Mouse (Mus musculus) hindbrain, embryonic 15.5 days (tissue): ENCODE measurements around the gene Gng10. TPM values are rescaled to one million over a fixed set of nuclear protein-coding genes. Genes with fewer than 3 reads are reported as not detected.

Experiments
- ATAC-seq: fragments of 200-750 bp; cut with Nextera tagmentation; 2 replicates; pipeline ENCODE4 v1.8.0; 2017; ENCODE audit warnings: low read depth, moderate number of reproducible peaks, moderate TSS enrichment; ENCODE audit not compliant: low FRiP score
- H3K27ac ChIP-seq: fragments of 300-500 bp; sonication (generic); replicated peaks from 2 replicates; pipeline ENCODE4 v1.5.1; 2015; ENCODE audit warnings: mild to moderate bottlenecking, inconsistent platforms
- H3K27me3 ChIP-seq: fragments of 300-500 bp; sonication (generic); 2 replicates; pipeline ENCODE4 v1.6.1; 2015; ENCODE audit warnings: control low read depth, inconsistent platforms
- H3K36me3 ChIP-seq: fragments of 300-500 bp; sonication (generic); 2 replicates; pipeline ENCODE4 v1.6.1; 2015; ENCODE audit warnings: control low read depth, inconsistent platforms
- H3K4me1 ChIP-seq: fragments of 300-500 bp; sonication (generic); replicated peaks from 2 replicates; pipeline ENCODE4 v1.6.1; 2015; ENCODE audit warnings: control low read depth, inconsistent platforms
- H3K4me2 ChIP-seq: fragments of 300-500 bp; sonication (generic); 2 replicates; pipeline ENCODE4 v1.6.1; 2015; ENCODE audit warnings: moderate library complexity, mild to moderate bottlenecking, inconsistent platforms
- H3K4me3 ChIP-seq: fragments of 300-500 bp; sonication (generic); 2 replicates; pipeline ENCODE4 v1.5.1; 2015; ENCODE audit warnings: mild to moderate bottlenecking, inconsistent platforms
- H3K9ac ChIP-seq: fragments of 300-500 bp; sonication (generic); 2 replicates; pipeline ENCODE4 v1.6.1; 2015; ENCODE audit warnings: inconsistent platforms
- H3K9me3 ChIP-seq: fragments of 300-500 bp; sonication (generic); 2 replicates; pipeline ENCODE4 v1.6.1; 2016; ENCODE audit warnings: control low read depth, inconsistent platforms
- WGBS: fragments of 180-500 bp; shearing (Covaris S2); methylation state at CpG from one replicate; pipeline ENCODE4 v1.1.7; 2015; 5-methylcytosine and 5-hydroxymethylcytosine counted together
- polyA plus RNA-seq: library from polyadenylated mRNA; unstranded; fragments of >200 nt; fragmentation: Nextera tagmentation; extraction: Ambion mirVana; gene quantifications from 2 replicates; pipeline ENCODE4 v1.2.1, GENCODE M21; 2015

Gng10 gene
- polyA plus RNA-seq, 1 experiment from 2014 or later = 182 TPM

- no peak overlapping the region for H3K9ac ChIP-seq
- WGBS = 2% methylated on average over 2 of the region's 2 CpGs
- H3K4me1 ChIP-seq = peaks cover 24% of the 10 kb centered on the region
- no peaks in the 10 kb centered on the region for H3K27me3 ChIP-seq
- no peak overlapping the region for H3K4me2 ChIP-seq
- H3K4me3 ChIP-seq = no peak overlapping the region
- no peaks in the 10 kb centered on the region for H3K9me3 ChIP-seq
- H3K36me3 ChIP-seq = no peaks in the 10 kb centered on the region
- no peak for ATAC-seq
- no peak overlapping the region for H3K27ac ChIP-seq
Observed at GRCm38 (mm10) chr4:59000614-59001013, 34.3 kb upstream of the Gng10 start.

- Histone ChIP-seq H3K36me3 (no peaks in the 10 kb centered on the region), H3K27ac (peak within 1 kb of the TSS; percentile 90), H3K4me2 (peak within 1 kb of the TSS; percentile 63), H3K9ac (peak within 1 kb of the TSS; percentile 85), H3K27me3 (no peaks in the 10 kb centered on the region), H3K4me3 (peak within 1 kb of the TSS; percentile 78), H3K4me1 (peaks cover 27% of the 10 kb centered on the region), H3K9me3 (no peaks in the 10 kb centered on the region)
- under 1% methylated on average over 88 of the region's 89 CpGs for WGBS
- peak; percentile 99 for ATAC-seq
Observed at GRCm38 (mm10) chr4:59002948-59003805, 31.7 kb upstream of the Gng10 start, which contains the start of gene Gm20503. Gene Gm20503 (plus strand): TSS chr4:59003210.

- Histone ChIP-seq H3K27me3 (no peaks in the 10 kb centered on the region), H3K4me1 (peaks cover 27% of the 10 kb centered on the region), H3K27ac (no peak overlapping the region), H3K9me3 (no peaks in the 10 kb centered on the region), H3K36me3 (no peaks in the 10 kb centered on the region), H3K4me2 (peak overlapping the region; percentile 63), H3K4me3 (peak overlapping the region; percentile 78), H3K9ac (peak overlapping the region; percentile 85)
- no peak for ATAC-seq
- 32% methylated on average over 7 of the region's 7 CpGs for WGBS
Observed at GRCm38 (mm10) chr4:59003806-59004200, 31.1 kb upstream of the Gng10 start.

- 69% methylated on average over 8 of the region's 8 CpGs for WGBS
- Histone ChIP-seq H3K4me3 (no peak overlapping the region), H3K9me3 (no peaks in the 10 kb centered on the region), H3K9ac (no peak overlapping the region), H3K4me2 (no peak overlapping the region), H3K27me3 (no peaks in the 10 kb centered on the region), H3K36me3 (no peaks in the 10 kb centered on the region), H3K4me1 (peaks cover 27% of the 10 kb centered on the region), H3K27ac (no peak overlapping the region)
- no peak for ATAC-seq
Observed at GRCm38 (mm10) chr4:59006211-59006610, 28.7 kb upstream of the Gng10 start.

- H3K9me3 ChIP-seq = no peaks in the 10 kb centered on the region
- ATAC-seq = no peak
- H3K9ac ChIP-seq = no peak overlapping the region
- H3K27me3 ChIP-seq = no peaks in the 10 kb centered on the region
- no peaks in the 10 kb centered on the region for H3K36me3 ChIP-seq
- WGBS = 80% methylated on average over 6 of the region's 6 CpGs
- no peak overlapping the region for H3K4me2 ChIP-seq
- no peak overlapping the region for H3K4me3 ChIP-seq
- no peak overlapping the region for H3K27ac ChIP-seq
- H3K4me1 ChIP-seq = peaks cover 27% of the 10 kb centered on the region
Observed at GRCm38 (mm10) chr4:59007016-59007415, 27.9 kb upstream of the Gng10 start.

DNA sequence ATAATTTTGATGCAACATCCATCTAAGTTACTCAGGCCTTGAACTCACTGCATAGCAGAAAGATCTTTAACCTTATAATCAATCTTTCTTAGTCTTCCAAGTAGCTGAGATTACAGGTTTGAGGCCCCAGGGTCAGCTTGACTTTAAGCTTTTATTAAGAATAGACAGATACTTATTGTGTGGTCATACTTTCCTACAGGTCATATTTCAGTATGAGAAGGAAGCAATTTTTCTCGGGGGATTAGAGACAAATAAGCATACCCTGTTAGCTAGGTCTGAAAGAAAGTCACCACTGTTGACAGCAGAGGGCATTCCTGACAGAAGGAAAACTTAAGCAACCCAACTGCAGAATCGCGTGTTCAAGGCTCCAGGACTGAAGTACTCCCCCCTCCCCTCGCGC, 26.9 kb upstream of the Gng10 start:
- 88% methylated on average over 5 of the region's 5 CpGs for WGBS
- no peak for ATAC-seq
- Histone ChIP-seq H3K4me1 (peaks cover 24% of the 10 kb centered on the region), H3K27ac (no peak overlapping the region), H3K9ac (no peak overlapping the region), H3K27me3 (no peaks in the 10 kb centered on the region), H3K9me3 (no peaks in the 10 kb centered on the region), H3K36me3 (no peaks in the 10 kb centered on the region), H3K4me3 (no peak overlapping the region), H3K4me2 (no peak overlapping the region)

DNA sequence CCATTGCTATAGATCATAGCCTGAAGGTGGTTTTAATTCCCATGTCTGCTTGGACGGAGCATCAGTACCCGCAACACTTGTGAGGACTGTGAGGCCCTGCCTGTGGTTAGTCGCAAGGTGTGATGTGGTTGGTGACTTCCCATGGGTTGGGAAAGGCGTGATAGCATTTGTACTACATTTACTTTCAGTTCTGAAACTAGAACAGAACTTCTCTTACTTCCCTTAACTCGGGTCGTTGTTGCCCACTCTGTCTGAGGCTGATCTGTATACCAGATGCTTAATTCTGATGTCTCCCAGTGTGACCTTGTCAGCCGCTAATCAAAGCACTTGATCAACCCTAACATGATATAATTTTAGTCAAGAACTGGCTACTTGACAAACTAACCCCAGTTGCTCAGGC, 25.7 kb upstream of the Gng10 start:
- H3K27me3 ChIP-seq = no peaks in the 10 kb centered on the region
- WGBS = 97% methylated on average over 7 of the region's 7 CpGs
- no peaks in the 10 kb centered on the region for H3K36me3 ChIP-seq
- no peak for ATAC-seq
- H3K4me3 ChIP-seq = no peak overlapping the region
- H3K4me2 ChIP-seq = no peak overlapping the region
- no peaks in the 10 kb centered on the region for H3K9me3 ChIP-seq
- no peak overlapping the region for H3K27ac ChIP-seq
- no peak overlapping the region for H3K9ac ChIP-seq
- peaks cover 17% of the 10 kb centered on the region for H3K4me1 ChIP-seq

DNA sequence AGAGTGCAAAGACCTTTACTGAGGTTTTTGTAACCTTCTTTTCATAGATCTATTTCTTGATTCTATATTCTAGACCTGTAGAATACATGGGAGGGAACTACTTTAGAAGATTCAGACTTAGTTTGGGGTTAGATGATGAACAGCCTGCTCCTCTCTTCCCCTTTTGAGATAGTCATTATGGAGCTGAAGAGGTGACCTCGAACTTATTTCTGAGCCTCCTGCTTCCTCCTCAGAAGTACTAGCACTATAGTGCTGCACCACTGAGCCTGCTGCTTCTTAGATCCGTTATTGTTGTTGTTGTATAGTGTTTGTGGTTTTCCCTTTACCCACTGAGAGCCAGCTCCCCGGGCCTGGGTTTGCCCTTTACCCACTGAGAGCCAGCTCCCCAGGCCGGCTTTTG, 25.2 kb upstream of the Gng10 start:
- Histone ChIP-seq H3K4me1 (peaks cover 12% of the 10 kb centered on the region), H3K9me3 (no peaks in the 10 kb centered on the region), H3K36me3 (no peaks in the 10 kb centered on the region), H3K4me3 (no peak overlapping the region), H3K27me3 (no peaks in the 10 kb centered on the region), H3K27ac (no peak overlapping the region), H3K9ac (no peak overlapping the region), H3K4me2 (no peak overlapping the region)
- ATAC-seq = no peak
- 65% methylated on average over 4 of the region's 4 CpGs for WGBS

GRCm38 (mm10) chr4:59011446-59011845, 23.4 kb upstream of the Gng10 start:
- H3K9me3 ChIP-seq = no peaks in the 10 kb centered on the region
- H3K4me2 ChIP-seq = no peak overlapping the region
- H3K9ac ChIP-seq = no peak overlapping the region
- H3K4me1 ChIP-seq = no peaks in the 10 kb centered on the region; the same call in 1 of the 2 replicates
- no peaks in the 10 kb centered on the region for H3K36me3 ChIP-seq
- WGBS = 94% methylated on average over 3 of the region's 3 CpGs
- H3K4me3 ChIP-seq = no peak overlapping the region
- ATAC-seq = no peak; the same call in 1 of the 2 replicates
- H3K27ac ChIP-seq = no peak overlapping the region
- H3K27me3 ChIP-seq = no peaks in the 10 kb centered on the region

GRCm38 (mm10) chr4:59015181-59015580, 19.7 kb upstream of the Gng10 start:
- Histone ChIP-seq H3K4me3 (no peak overlapping the region), H3K27ac (no peak overlapping the region), H3K9me3 (no peaks in the 10 kb centered on the region), H3K4me2 (no peak overlapping the region), H3K9ac (no peak overlapping the region), H3K4me1 (no peaks in the 10 kb centered on the region), H3K27me3 (no peaks in the 10 kb centered on the region), H3K36me3 (peaks cover 20% of the 10 kb centered on the region)
- ATAC-seq = no peak
- 91% methylated on average over 3 of the region's 3 CpGs for WGBS

- WGBS = 92% methylated on average over 2 of the region's 2 CpGs
- H3K4me3 ChIP-seq = no peak overlapping the region
- no peak overlapping the region for H3K27ac ChIP-seq
- ATAC-seq = no peak
- no peak overlapping the region for H3K9ac ChIP-seq
- H3K27me3 ChIP-seq = no peaks in the 10 kb centered on the region
- peaks cover 26% of the 10 kb centered on the region for H3K36me3 ChIP-seq
- no peaks in the 10 kb centered on the region for H3K9me3 ChIP-seq
- H3K4me1 ChIP-seq = no peaks in the 10 kb centered on the region
- no peak overlapping the region for H3K4me2 ChIP-seq
Observed at GRCm38 (mm10) chr4:59016922-59017321, 18.0 kb upstream of the Gng10 start.

DNA sequence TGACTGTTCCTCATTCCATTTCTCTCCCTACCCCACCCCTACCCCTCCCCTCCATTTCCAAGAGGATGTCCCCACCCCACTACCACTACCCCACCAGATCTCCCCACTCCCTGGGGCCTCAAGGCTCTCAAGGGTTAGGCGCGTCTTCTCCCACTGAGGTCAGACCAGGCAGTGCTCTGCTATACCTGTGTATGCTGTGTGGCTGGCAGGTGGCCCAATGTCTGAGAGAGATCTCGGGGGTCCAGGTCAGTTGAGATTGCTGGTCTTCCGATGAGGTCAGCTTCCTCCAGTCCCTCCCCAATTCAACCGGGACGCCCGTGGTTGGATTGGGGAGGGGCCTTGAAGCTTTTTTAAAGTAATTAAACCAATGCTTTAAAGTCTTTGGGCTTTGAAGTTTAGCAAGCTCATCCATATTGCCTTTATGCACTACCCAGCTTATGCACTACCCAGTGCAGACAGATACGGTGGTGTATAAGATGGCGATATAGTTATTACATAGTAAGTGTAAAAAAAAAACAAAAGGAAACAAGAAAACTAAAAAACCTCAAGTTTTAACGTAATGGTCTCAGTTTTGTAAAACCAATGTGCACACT, 467 bp upstream of the Gng10 start:
- Histone ChIP-seq H3K9me3 (no peaks in the 10 kb centered on the region), H3K4me2 (peak overlapping the region; percentile 58), H3K4me3 (peak overlapping the region; percentile 73), H3K36me3 (peaks cover 7% of the 10 kb centered on the region; the same call in 1 of the 2 replicates), H3K4me1 (peaks cover 13% of the 10 kb centered on the region), H3K27ac (peak overlapping the region; percentile 94), H3K9ac (peak overlapping the region; percentile 89), H3K27me3 (no peaks in the 10 kb centered on the region)
- WGBS = 77% methylated on average over 10 of the region's 10 CpGs
- ATAC-seq = peak; percentile 28; the same call in 1 of the 2 replicates
